Mouse (Mus musculus): ENCODE results near the gene Gm20379.

The Gm20379 gene

DNA sequence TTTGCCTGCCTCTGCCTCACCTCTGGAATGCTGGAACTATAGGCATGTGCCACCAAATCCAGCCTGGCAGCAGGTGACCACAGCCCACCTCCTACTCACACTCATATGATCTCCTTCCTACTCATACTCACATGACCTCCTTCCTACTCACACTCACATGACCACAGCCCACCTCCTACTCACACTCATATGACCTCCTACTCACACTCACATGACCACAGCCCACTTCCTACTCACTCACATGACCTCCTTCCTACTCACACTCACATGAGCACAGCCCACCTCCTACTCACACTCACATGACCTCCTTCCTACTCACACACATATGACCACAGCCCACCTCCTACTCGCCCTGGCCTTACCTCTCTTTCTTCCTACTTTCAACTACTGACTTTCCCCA is 31.1 kb downstream of the Gm20379 start:
- DNase-seq (ENCODE audit: low spot score): peak; percentile 16

DNA sequence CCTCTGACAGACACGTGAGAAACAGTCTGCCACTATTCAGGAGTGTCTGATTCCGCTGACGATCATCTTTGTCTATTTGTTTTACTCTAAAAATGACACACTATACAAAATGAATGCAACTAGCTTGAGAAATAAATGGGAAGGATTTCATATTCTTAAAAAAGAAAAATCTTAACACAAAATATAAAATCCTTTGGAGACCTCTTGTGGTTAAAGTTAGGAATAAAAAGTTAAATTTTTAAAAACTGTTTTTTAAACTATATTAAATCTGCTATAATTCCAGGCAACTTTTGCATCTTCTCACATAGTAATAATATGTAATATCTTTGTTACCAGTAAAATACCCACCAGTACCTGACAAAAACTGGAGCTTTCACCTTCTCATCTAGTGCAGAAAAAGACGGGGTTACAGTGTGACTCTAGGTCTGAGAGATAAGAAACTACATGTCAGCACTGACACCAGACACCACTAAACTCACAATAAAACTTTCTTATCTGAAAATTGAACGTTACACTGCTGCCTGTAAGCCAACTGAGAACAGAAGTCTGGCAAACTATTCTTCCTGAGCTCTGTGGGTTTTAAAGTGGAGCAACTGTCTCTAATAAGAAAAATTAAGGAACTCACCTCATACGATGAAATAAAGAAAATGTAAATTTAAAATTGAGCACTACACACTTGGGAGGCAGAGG is 32.1 kb downstream of the Gm20379 start:
- no peak for DNase-seq (ENCODE audit: low spot score)

DNA sequence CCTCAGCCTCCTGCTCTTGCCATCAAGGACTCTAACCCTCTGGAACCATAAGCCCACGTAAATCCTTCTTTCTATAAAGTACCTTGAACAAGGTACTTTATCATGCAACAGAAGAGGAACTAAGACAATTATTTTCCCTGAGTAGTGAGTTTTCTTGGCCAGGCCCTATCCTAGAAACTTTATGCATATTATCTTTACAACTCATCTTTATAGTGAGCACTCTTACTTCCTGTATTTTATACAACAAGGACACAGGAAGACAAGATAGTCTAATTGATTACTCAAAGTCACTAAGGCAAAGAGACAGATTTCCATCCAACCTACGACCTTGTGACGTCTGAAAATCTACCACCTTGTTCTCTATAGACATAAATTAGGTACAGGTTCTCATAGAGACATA is 34.0 kb downstream of the Gm20379 start:
- no peak for DNase-seq (ENCODE audit: low spot score)

DNA sequence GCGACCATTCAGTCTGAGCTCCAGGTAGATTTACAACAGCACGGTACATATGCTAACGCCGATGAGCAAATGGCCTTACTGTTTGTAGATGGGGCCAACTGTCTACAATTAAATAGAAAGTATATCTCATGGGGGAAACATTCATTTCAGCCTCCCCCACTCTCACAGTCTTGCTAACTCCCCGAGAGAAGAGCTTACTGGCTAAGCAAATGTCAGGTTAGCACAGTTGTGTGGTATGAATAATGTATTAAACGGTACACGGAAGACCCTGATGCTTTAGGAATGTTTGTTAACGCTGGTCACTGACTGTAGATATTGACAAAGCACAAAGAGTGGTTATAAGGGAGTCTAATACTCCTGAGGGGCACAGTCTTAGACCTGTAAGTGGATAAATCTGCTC is 38.3 kb downstream of the Gm20379 start:
- no peak for DNase-seq (ENCODE audit: low spot score)

DNA sequence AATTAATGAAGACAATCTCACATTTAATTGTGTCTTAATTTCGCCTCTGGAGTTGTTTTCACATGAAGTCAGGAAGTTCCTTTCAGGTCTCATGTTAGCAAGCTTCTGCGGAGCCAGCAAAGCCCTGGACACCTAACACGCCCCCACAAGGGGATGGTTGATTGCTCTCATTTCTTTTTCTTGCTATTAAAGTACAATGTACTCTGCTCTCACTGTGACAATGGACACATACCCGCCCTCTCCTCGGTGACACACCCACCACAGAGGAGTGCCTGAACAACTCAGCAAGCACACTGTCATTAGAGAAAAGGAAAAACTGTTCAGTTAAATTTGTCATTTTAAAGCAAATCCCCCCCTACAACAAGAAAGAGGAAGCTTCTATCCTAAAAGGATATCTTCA is 40.6 kb downstream of the Gm20379 start:
- DNase-seq (ENCODE audit: low spot score): no peak

DNA sequence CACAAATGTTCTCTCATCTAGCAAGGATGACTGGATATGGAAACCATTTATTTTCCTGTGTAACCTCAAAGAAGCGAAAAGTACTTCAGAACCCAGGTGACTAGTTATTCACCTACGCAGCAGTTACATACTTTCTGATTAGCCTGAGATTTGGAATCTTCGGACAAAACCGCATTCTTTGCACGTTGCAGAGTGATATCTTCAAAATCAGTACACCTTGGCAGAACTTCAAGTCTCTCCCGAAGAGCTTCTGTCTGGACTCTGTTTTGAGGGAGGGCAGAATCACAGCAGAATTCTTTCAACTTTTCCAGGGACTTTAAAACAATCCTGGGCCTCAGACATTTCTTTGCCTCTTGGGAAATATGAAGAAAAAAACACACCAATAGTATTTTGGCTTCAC is 45.3 kb downstream of the Gm20379 start:
- DNase-seq (ENCODE audit: low spot score): no peak

DNA sequence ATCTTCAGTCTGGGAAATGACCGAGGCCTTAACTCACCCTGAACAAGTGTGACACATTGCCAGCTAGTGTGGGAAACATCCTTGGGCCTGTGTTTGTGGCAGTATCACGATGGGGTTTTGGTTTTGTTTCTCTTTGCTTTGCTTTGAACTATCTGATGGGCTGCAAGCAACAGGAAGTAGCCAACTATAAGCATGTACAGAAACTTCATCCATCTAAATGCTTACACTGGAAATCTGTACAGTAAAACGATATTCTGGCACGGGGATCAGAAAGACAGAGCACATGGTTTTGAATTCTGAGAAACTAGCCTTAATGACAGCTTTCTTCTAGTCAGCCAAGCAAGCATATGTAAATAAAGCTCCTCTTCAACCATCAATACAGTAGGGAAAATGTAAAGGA is 48.2 kb downstream of the Gm20379 start:
- peak; percentile 53 for DNase-seq (ENCODE audit: low spot score)

DNA sequence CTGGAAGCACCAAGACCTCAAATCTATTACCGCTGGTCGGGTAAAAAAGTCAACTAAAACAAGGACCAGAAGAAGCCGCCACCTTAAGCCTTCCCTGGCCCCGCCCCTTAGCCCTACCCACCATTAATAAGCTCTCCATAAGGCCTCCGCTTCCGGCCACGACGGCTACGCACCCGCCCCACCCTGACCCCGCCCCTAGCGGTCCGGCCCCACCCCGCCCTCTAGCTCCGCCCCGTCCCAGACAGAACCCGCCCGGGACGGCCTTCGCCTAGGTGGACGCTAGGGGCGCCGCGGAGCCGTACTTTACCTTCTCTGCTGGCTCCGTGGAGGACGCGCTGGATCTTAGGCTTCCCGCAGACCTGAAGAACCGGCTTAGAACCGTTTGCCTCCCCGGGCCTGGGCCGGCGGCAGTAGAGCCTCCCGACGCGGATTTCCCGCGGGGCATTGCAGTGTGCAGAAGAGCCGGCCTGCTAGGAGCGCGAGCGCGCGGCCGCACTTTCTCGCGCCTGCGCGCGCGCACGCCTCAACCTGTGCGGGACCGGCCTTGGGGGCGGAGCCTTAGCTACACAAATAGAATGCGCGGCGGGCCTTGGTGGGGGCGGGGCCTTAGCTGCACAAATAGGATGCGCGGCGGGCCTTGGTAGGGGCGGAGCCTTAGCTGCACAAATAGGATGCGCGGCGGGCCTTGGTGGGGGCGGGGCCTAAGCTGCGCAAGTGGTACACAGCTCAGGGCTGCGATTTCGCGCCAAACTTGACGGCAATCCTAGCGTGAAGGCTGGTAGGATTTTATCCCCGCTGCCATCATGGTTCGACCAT is 48.9 kb downstream of the Gm20379 start, which contains the start of the genes Dhfr and Msh3:
Gene Dhfr (plus strand): TSS at position 271 of the 816 bp plus-strand sequence.
Gene Msh3 (minus strand): TSS at position 548 of the 816 bp plus-strand sequence.
- peak; percentile 95 for DNase-seq (ENCODE audit: low spot score)

DNA sequence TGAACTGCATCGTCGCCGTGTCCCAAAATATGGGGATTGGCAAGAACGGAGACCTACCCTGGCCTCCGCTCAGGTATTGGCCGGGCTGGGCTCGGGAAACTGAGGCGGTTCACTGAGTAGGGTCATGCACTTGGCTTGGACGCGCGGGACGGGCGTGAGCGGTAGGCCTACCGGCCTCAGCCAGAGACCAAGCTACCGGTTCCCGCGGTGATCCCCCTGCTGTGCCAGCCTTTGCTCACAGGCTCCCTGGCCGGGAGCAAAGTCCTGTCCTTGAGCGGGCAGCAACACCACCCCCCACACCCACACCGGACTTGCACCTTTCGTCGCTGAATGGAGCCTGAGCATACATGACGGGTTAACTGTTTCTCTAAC is 49.5 kb downstream of the Gm20379 start:
- DNase-seq (ENCODE audit: low spot score): no peak

DNA sequence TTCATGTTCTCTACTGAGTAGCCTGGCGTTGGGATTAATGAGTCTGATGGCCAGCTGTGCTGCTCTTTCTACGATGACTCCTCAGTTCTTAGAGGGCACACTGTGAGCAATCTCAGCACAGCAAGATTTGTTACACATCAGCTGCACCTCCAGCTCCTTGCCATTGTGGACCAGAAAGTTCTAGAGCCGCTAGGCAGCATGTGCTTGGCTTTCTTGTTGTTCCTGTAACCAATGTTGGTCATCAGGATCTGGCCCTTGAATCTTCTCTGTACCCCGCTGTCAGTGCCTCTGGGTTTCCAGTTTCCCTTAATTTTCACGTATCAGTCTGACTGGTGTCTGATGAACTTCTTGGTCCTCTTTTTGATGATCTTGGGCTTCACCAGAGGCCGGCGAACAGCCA is 50.6 kb downstream of the Gm20379 start:
- no peak for DNase-seq (ENCODE audit: low spot score)
